Mouse (Mus musculus) intestine, postnatal 0 days (tissue): ENCODE measurements around the gene Btbd6. TPM values are rescaled to one million over a fixed set of nuclear protein-coding genes. Genes with fewer than 3 reads are reported as not detected.

Experiments used
- ATAC-seq: fragments of 200-750 bp; cut with Nextera tagmentation; 2 replicates; pipeline ENCODE4 v1.8.0; 2017; ENCODE audit warnings: mild to moderate bottlenecking, moderate TSS enrichment, moderate library complexity
- H3K27ac ChIP-seq: fragments of 300-500 bp; sonication (generic); 2 replicates; pipeline ENCODE4 v1.5.1; 2014; ENCODE audit warnings: mild to moderate bottlenecking, low read depth, low read length, moderate library complexity
- H3K27me3 ChIP-seq: fragments of 300-500 bp; sonication (generic); replicated peaks from 2 replicates; pipeline ENCODE4 v1.6.1; 2014; ENCODE audit warnings: low read length, mixed read lengths; ENCODE audit not compliant: control insufficient read depth, insufficient read depth
- H3K36me3 ChIP-seq: fragments of 300-500 bp; sonication (generic); 2 replicates; pipeline ENCODE4 v1.6.1; 2014; ENCODE audit warnings: mild to moderate bottlenecking, moderate library complexity; ENCODE audit not compliant: control insufficient read depth, insufficient read depth
- H3K4me1 ChIP-seq: fragments of 300-500 bp; sonication (generic); replicated peaks from 2 replicates; pipeline ENCODE4 v1.6.1; 2014; ENCODE audit warnings: antibody characterized with exemption, low read length, mixed read lengths; ENCODE audit not compliant: control insufficient read depth, insufficient read depth
- H3K4me2 ChIP-seq: fragments of 300-500 bp; sonication (generic); replicated peaks from 2 replicates; pipeline ENCODE4 v1.6.1; 2014; ENCODE audit warnings: low read depth, mild to moderate bottlenecking, moderate library complexity
- H3K4me3 ChIP-seq: fragments of 300-500 bp; sonication (generic); 2 replicates; pipeline ENCODE4 v1.5.1; 2014; ENCODE audit warnings: low read depth, low read length
- H3K9ac ChIP-seq: fragments of 300-500 bp; sonication (generic); 2 replicates; pipeline ENCODE4 v1.6.1; 2014; ENCODE audit warnings: mild to moderate bottlenecking, low read depth, low read length
- H3K9me3 ChIP-seq: fragments of 300-500 bp; sonication (generic); 2 replicates; pipeline ENCODE4 v1.6.1; 2016; ENCODE audit warnings: mixed run types; ENCODE audit not compliant: control insufficient read depth
- CTCF ChIP-seq: sonication (generic); IDR thresholded peaks from 2 replicates; pipeline ENCODE4 v1.5.1; 2016; ENCODE audit warnings: low read depth, mild to moderate bottlenecking, control low read depth, antibody characterized with exemption, moderate library complexity
- WGBS: fragments of 180-500 bp; shearing (Covaris S2); extraction: QIAGEN DNeasy Blood & Tissue Kit; methylation state at CpG from one replicate; pipeline ENCODE4 v1.1.7; 2014; 5-methylcytosine and 5-hydroxymethylcytosine counted together
- polyA plus RNA-seq: library from polyadenylated mRNA; unstranded; fragments of >200 nt; fragmentation: Nextera tagmentation; extraction: Ambion mirVana; gene quantifications from 2 replicates; pipeline ENCODE4 v1.2.1, GENCODE M21; 2015

Gene Btbd6
- polyA plus RNA-seq, 1 experiment from 2014 or later, result 13.1 TPM

- peak; percentile 89 for ATAC-seq
- Histone ChIP-seq H3K36me3 (no peaks in the 10 kb centered on the region), H3K9ac (peak within 1 kb of the TSS; percentile 72), H3K4me3 (peak within 1 kb of the TSS; percentile 72), H3K9me3 (no peaks in the 10 kb centered on the region), H3K27me3 (no peaks in the 10 kb centered on the region), H3K4me2 (peak within 1 kb of the TSS; percentile 73), H3K27ac (peak within 1 kb of the TSS; percentile 90), H3K4me1 (peaks cover 8% of the 10 kb centered on the region)
- no peak for TF ChIP-seq CTCF
- 2% methylated on average over 57 of the region's 58 CpGs for WGBS
Observed at GRCm38 (mm10) chr12:112941776-112942713, 34.2 kb upstream of the Btbd6 start, which contains the start of gene Nudt14. Gene Nudt14, minus strand, starts transcription at chr12:112942124.

- no peak for ATAC-seq
- Histone ChIP-seq H3K4me1 (peaks cover 8% of the 10 kb centered on the region), H3K9ac (no peak overlapping the region), H3K4me3 (no peak overlapping the region), H3K4me2 (no peak overlapping the region), H3K9me3 (no peaks in the 10 kb centered on the region), H3K27me3 (no peaks in the 10 kb centered on the region), H3K36me3 (no peaks in the 10 kb centered on the region), H3K27ac (no peak overlapping the region)
- 87% methylated on average over 2 of the region's 2 CpGs for WGBS
- TF ChIP-seq CTCF, result no peak
Observed at GRCm38 (mm10) chr12:112943669-112944068, 32.6 kb upstream of the Btbd6 start.

GRCm38 (mm10) chr12:112947307-112947706, 29.0 kb upstream of the Btbd6 start:
- no peak overlapping the region for H3K4me3 ChIP-seq
- H3K36me3 ChIP-seq, result no peaks in the 10 kb centered on the region
- peak; percentile 70 for TF ChIP-seq CTCF
- no peaks in the 10 kb centered on the region for H3K27me3 ChIP-seq
- no peak overlapping the region; the same call in 1 of the 2 replicates for H3K27ac ChIP-seq
- no peak overlapping the region for H3K4me2 ChIP-seq
- H3K9me3 ChIP-seq, result no peaks in the 10 kb centered on the region
- no peak for ATAC-seq
- 31% methylated on average over 4 of the region's 4 CpGs for WGBS
- H3K4me1 ChIP-seq, result no peaks in the 10 kb centered on the region
- no peak overlapping the region for H3K9ac ChIP-seq

- TF ChIP-seq CTCF, result no peak
- H3K36me3 ChIP-seq, result no peaks in the 10 kb centered on the region
- WGBS, result under 1% methylated on average over 57 of the region's 58 CpGs
- no peaks in the 10 kb centered on the region for H3K27me3 ChIP-seq
- H3K4me1 ChIP-seq, result 0 out of 2 replicates have a peak, but pooled peaks cover 2% of the 10 kb centered on the region
- no peaks in the 10 kb centered on the region for H3K9me3 ChIP-seq
- H3K4me3 ChIP-seq, result peak overlapping the region; percentile 50
- ATAC-seq, result peak; percentile 55
- peak overlapping the region; percentile 28; the same call in 1 of the 2 replicates for H3K27ac ChIP-seq
- H3K4me2 ChIP-seq, result peak overlapping the region; percentile 95
- peak overlapping the region; percentile 50 for H3K9ac ChIP-seq
Observed at GRCm38 (mm10) chr12:112950040-112950760, 26.1 kb upstream of the Btbd6 start.

GRCm38 (mm10) chr12:112950761-112951129, 25.5 kb upstream of the Btbd6 start:
- WGBS, result 12% methylated on average over 6 of the region's 6 CpGs
- H3K9ac ChIP-seq, result peak overlapping the region; percentile 50; the same call in 1 of the 2 replicates
- peak overlapping the region; percentile 50 for H3K4me3 ChIP-seq
- H3K4me2 ChIP-seq, result peak overlapping the region; percentile 95
- peak overlapping the region; percentile 28; the same call in 1 of the 2 replicates for H3K27ac ChIP-seq
- H3K36me3 ChIP-seq, result no peaks in the 10 kb centered on the region
- 0 out of 2 replicates have a peak, but pooled peaks cover 2% of the 10 kb centered on the region for H3K4me1 ChIP-seq
- H3K27me3 ChIP-seq, result no peaks in the 10 kb centered on the region
- no peak for TF ChIP-seq CTCF
- H3K9me3 ChIP-seq, result no peaks in the 10 kb centered on the region
- no peak for ATAC-seq
